In the genomic region with DNA sequence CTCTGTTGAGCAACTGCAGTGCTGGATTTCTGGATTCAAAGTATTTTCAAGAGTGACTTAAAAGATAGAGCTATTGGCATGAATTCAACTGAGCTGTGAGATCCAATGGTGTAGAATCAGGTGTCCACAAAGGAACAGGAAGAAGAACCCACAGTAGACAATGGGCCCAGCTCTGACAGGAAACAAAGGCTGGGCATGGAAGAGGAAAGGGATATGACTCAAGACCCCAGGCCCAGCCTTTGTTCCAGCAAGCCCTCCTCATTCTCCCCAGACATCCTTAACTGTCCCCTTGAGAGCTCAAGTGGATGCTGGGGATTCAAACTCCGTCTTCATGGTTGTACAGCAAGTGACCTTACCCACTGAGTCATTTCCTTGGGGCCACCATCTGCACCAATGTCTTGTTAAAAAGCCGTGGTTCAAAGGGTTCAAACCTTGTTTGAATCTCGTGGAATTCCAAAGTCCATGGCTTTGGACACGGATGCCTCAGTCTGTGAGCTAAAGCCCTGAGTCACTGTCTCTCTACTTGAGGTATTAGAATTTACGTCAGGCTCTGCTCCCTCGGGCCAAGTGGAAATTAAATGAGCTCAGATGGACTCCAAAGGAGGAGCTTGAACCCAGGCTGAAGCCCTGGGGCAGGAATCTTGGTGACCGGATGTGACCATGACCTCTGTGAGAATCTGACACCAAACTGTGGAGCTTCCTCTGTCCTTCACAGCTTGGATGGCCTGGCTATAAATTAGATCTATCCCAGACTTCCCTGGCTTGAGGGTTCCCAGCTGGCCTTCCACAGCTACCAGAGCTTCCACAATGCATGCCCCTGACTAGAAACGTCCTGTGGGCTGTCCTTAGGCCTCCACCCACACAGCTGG, we compare ENCODE assay signal across 9 mouse cellular contexts. TPM values are rescaled to one million over a fixed set of nuclear protein-coding genes. Genes with fewer than 3 reads are reported as not detected.
DNase-seq lines count a peak whose midpoint lies in the region; ATAC-seq lines count a peak whose summit lies in the region.
"Had no signal": no experiment of that assay in that cellular context is flagged by ENCODE, and none has a peak within 500 bp of the region (broad histone marks: within the 10 kb centered on the region; RNA-seq: fewer than 3 reads in every experiment).

No protein-coding gene starts in this region.

- H3K4me2 ChIP-seq in limb, embryonic 11.5 days (ENCODE audit: low read depth, severe bottlenecking) = no peak overlapping the region
- no peak overlapping the region for H3K4me2 ChIP-seq in embryonic facial prominence, embryonic 14.5 days (ENCODE audit: low read depth, low read length)
- H3K4me2 ChIP-seq in midbrain, embryonic 14.5 days (ENCODE audit: low read length) = no peak overlapping the region
- H3K4me2 ChIP-seq in forebrain, embryonic 14.5 days (ENCODE audit: low read length) = no peak overlapping the region

- no peaks in the 10 kb centered on the region for H3K4me1 ChIP-seq in limb, embryonic 11.5 days (ENCODE audit: control insufficient read depth, insufficient read depth, low read length)
- H3K4me1 ChIP-seq in limb, embryonic 10.5 days = no peaks in the 10 kb centered on the region
- no peaks in the 10 kb centered on the region; the same call in 1 of the 2 replicates for H3K4me1 ChIP-seq in embryonic facial prominence, embryonic 14.5 days (ENCODE audit: control insufficient read depth, insufficient read depth, low read length)
- no peaks in the 10 kb centered on the region for H3K4me1 ChIP-seq in midbrain, embryonic 14.5 days (ENCODE audit: control insufficient read depth, insufficient read depth, low read length)
- no peaks in the 10 kb centered on the region for H3K4me1 ChIP-seq in forebrain, embryonic 14.5 days (ENCODE audit: control insufficient read depth, insufficient read depth, low read length)

- no peak overlapping the region for H3K9ac ChIP-seq in limb, embryonic 11.5 days (ENCODE audit: low read length)
- no peak overlapping the region for H3K9ac ChIP-seq in embryonic facial prominence, embryonic 14.5 days (ENCODE audit: low read depth, low read length)
- H3K9ac ChIP-seq in midbrain, embryonic 14.5 days (replicated peaks; ENCODE audit: low read length) = no peak overlapping the region
- no peak overlapping the region for H3K9ac ChIP-seq in forebrain, embryonic 14.5 days (ENCODE audit: low read length)

- 61% methylated on average over 8 of the region's 8 CpGs for WGBS in limb, embryonic 11.5 days
- WGBS in limb, embryonic 10.5 days = 65% methylated on average over 8 of the region's 8 CpGs
- 45% methylated on average over 8 of the region's 8 CpGs for WGBS in embryonic facial prominence, embryonic 14.5 days
- WGBS in midbrain, embryonic 14.5 days = 84% methylated on average over 8 of the region's 8 CpGs
- WGBS in forebrain, embryonic 14.5 days = 82% methylated on average over 8 of the region's 8 CpGs

- H3K4me3 ChIP-seq in limb, embryonic 11.5 days (ENCODE audit: low read depth, low read length) = no peak overlapping the region
- H3K4me3 ChIP-seq in limb, embryonic 10.5 days = no peak overlapping the region
- H3K4me3 ChIP-seq in embryonic facial prominence, embryonic 14.5 days (ENCODE audit: low read depth, low read length) = no peak overlapping the region
- H3K4me3 ChIP-seq in midbrain, embryonic 14.5 days (replicated peaks; ENCODE audit: low read depth, low read length) = no peak overlapping the region
- no peak overlapping the region for H3K4me3 ChIP-seq in forebrain, embryonic 14.5 days (ENCODE audit: low read depth, low read length)

- H3K27me3 ChIP-seq in limb, embryonic 11.5 days (ENCODE audit: control insufficient read depth, insufficient read depth, low read length) = no peaks in the 10 kb centered on the region
- no peaks in the 10 kb centered on the region for H3K27me3 ChIP-seq in limb, embryonic 10.5 days (ENCODE audit: low read depth, poor library complexity, severe bottlenecking)
- no peaks in the 10 kb centered on the region for H3K27me3 ChIP-seq in embryonic facial prominence, embryonic 14.5 days (replicated peaks; ENCODE audit: control insufficient read depth, insufficient read depth, low read length)
- no peaks in the 10 kb centered on the region for H3K27me3 ChIP-seq in midbrain, embryonic 14.5 days (ENCODE audit: control insufficient read depth, insufficient read depth, low read length)
- H3K27me3 ChIP-seq in forebrain, embryonic 14.5 days (replicated peaks; ENCODE audit: control insufficient read depth, insufficient read depth, low read length) = no peaks in the 10 kb centered on the region

- H3K9me3 ChIP-seq in limb, embryonic 11.5 days (ENCODE audit: control insufficient read depth, low read length) = no peaks in the 10 kb centered on the region
- H3K9me3 ChIP-seq in limb, embryonic 10.5 days (replicated peaks) = no peaks in the 10 kb centered on the region
- H3K9me3 ChIP-seq in embryonic facial prominence, embryonic 14.5 days (ENCODE audit: control insufficient read depth, low read length) = no peaks in the 10 kb centered on the region
- no peaks in the 10 kb centered on the region for H3K9me3 ChIP-seq in midbrain, embryonic 14.5 days (ENCODE audit: control insufficient read depth, low read length)
- H3K9me3 ChIP-seq in forebrain, embryonic 14.5 days (replicated peaks; ENCODE audit: control insufficient read depth, low read length) = no peaks in the 10 kb centered on the region

- H3K36me3 ChIP-seq in limb, embryonic 11.5 days (ENCODE audit: control insufficient read depth, insufficient read depth, low read length) = peaks cover 11% of the 10 kb centered on the region; the same call in 1 of the 2 replicates
- peaks cover 44% of the 10 kb centered on the region for H3K36me3 ChIP-seq in limb, embryonic 10.5 days
- H3K36me3 ChIP-seq in embryonic facial prominence, embryonic 14.5 days (ENCODE audit: control insufficient read depth, insufficient read depth, low read length) = peaks cover 99% of the 10 kb centered on the region
- H3K36me3 ChIP-seq in midbrain, embryonic 14.5 days (ENCODE audit: control insufficient read depth, insufficient read depth, low read length) = 0 out of 2 replicates have a peak, but pooled peaks cover 6% of the 10 kb centered on the region
- H3K36me3 ChIP-seq in forebrain, embryonic 14.5 days (ENCODE audit: control insufficient read depth, insufficient read depth, low read length) = no peaks in the 10 kb centered on the region; the same call in none of the 2 replicates

- ATAC-seq in limb, embryonic 11.5 days (ENCODE audit: insufficient number of reproducible peaks, low FRiP score, low TSS enrichment, low read depth) = no peak
- no peak for ATAC-seq in embryonic facial prominence, embryonic 14.5 days (ENCODE audit: low read depth)
- ATAC-seq in monocyte, adult 5-6 weeks (replicated peaks; ENCODE audit: insufficient number of reproducible peaks, low FRiP score, low TSS enrichment, poor library complexity, severe bottlenecking) = no peak
- ATAC-seq in midbrain, embryonic 14.5 days (ENCODE audit: low FRiP score, low TSS enrichment) = no peak
- ATAC-seq in forebrain, embryonic 14.5 days = no peak

- DNase-seq in limb, embryonic 11.5 days (ENCODE audit: low spot score) = no peak
- DNase-seq in limb, embryonic 10.5 days (ENCODE audit: low spot score) = no peak
- DNase-seq in embryonic facial prominence, embryonic 14.5 days (ENCODE audit: low spot score) = peak; percentile 35
- peak; percentile 80 for DNase-seq in kidney, adult 9 months
- DNase-seq in lung, postnatal 4 days = peak; percentile 64 to 87
- DNase-seq in midbrain, embryonic 14.5 days = no peak
- no peak for DNase-seq in forebrain, embryonic 14.5 days (ENCODE audit: low spot score)

- H3K27ac ChIP-seq in limb, embryonic 11.5 days (replicated peaks; ENCODE audit: low read depth, low read length) = 0 out of 2 replicates have a peak overlapping the region, but pooled peaks have one; percentile 30
- no peak overlapping the region for H3K27ac ChIP-seq in limb, embryonic 10.5 days
- H3K27ac ChIP-seq in embryonic facial prominence, embryonic 14.5 days (replicated peaks; ENCODE audit: low read depth, low read length) = peak overlapping the region; percentile 63
- H3K27ac ChIP-seq in midbrain, embryonic 14.5 days (replicated peaks; ENCODE audit: low read depth, low read length) = no peak overlapping the region
- H3K27ac ChIP-seq in forebrain, embryonic 14.5 days (ENCODE audit: low read depth, low read length) = no peak overlapping the region

RNA-seq across cellular contexts. Expression of gene Sparc, which starts 17.1 kb away (rescaled TPM):
- 244 and 249 TPM in 2 replicates for polyA plus RNA-seq in limb, embryonic 11.5 days (2014; fragmentation: Nextera tagmentation; extraction: Ambion mirVana)
- 183 and 211 TPM in 2 replicates for polyA plus RNA-seq in limb, embryonic 10.5 days (2016; fragmentation: Nextera tagmentation; extraction: Ambion mirVana)
- polyA plus RNA-seq in embryonic facial prominence, embryonic 14.5 days (2014; fragmentation: Nextera tagmentation; extraction: Ambion mirVana) = 2,713 and 3,340 TPM in 2 replicates
- total RNA-seq in monocyte, adult 5-6 weeks (2017) = not detected in 3 replicates
- 240 and 427 TPM in 2 replicates for polyA plus RNA-seq in midbrain, embryonic 14.5 days (2014; fragmentation: Nextera tagmentation; extraction: Ambion mirVana)
- polyA plus RNA-seq in forebrain, embryonic 14.5 days (2014; fragmentation: Nextera tagmentation; extraction: Ambion mirVana) = 300 and 365 TPM in 2 replicates
- total RNA-seq: MEL had no signal

RNA-seq across cellular contexts. Expression of gene Atox1, which starts 55.2 kb away (rescaled TPM):
- polyA plus RNA-seq in limb, embryonic 11.5 days (2014; fragmentation: Nextera tagmentation; extraction: Ambion mirVana) = 234 and 240 TPM in 2 replicates
- polyA plus RNA-seq in limb, embryonic 10.5 days (2016; fragmentation: Nextera tagmentation; extraction: Ambion mirVana) = 224 and 237 TPM in 2 replicates
- polyA plus RNA-seq in embryonic facial prominence, embryonic 14.5 days (2014; fragmentation: Nextera tagmentation; extraction: Ambion mirVana) = 409 and 416 TPM in 2 replicates
- total RNA-seq in monocyte, adult 5-6 weeks (2017) = 91.4 to 104 TPM (median 99.3 TPM) in 3 replicates
- 244 and 294 TPM in 2 replicates for polyA plus RNA-seq in midbrain, embryonic 14.5 days (2014; fragmentation: Nextera tagmentation; extraction: Ambion mirVana)
- polyA plus RNA-seq in forebrain, embryonic 14.5 days (2014; fragmentation: Nextera tagmentation; extraction: Ambion mirVana) = 238 and 292 TPM in 2 replicates

Comparison
In these comparisons a context has a peak if more than half of its experiments do, and no peak if none do; other contexts are left out.
1. H3K27ac ChIP-seq: peak in limb, embryonic 11.5 days (single experiment) and embryonic facial prominence, embryonic 14.5 days (single experiment); none in limb, embryonic 10.5 days (single experiment), midbrain, embryonic 14.5 days (single experiment) and forebrain, embryonic 14.5 days (single experiment).
2. DNase-seq: peak in embryonic facial prominence, embryonic 14.5 days (single experiment), kidney, adult 9 months (single experiment) and lung, postnatal 4 days (2 of 2); none in limb, embryonic 11.5 days (single experiment), limb, embryonic 10.5 days (single experiment), midbrain, embryonic 14.5 days (single experiment) and forebrain, embryonic 14.5 days (single experiment).